Mouse (Mus musculus): Measurements from ENCODE around the gene D930048N14Rik. TPM values are rescaled to one million over a fixed set of nuclear protein-coding genes. Genes with fewer than 3 reads are reported as not detected.

D930048N14Rik gene
- polyA plus RNA-seq, 1 experiment from 2014 or later = 0.34 TPM

DNA sequence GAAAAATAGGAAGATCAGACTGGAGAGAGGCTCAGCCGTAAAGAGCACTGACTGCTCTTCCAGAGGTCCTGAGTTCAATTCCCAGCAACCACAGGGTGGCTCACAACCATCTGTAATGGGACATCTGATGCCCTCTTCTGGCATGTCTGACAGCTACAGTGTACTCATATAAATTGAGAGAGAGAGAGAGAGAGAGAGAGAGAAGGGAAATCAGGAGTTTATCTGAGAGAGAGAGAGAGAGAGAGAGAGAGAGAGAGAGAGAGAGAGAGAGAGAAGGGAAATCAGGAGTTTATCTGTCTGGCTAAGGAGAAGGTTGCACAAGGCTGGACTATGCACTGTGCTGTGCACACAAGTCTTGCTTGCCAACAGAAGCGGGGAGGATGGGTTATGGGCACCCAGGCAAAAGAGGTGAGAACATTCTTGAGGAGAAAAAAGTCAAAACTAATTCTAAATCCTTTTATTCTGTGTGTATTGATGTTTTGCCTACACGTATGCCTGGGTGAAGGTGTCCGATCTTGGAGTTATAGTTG, 2.2 kb downstream of the D930048N14Rik start:
- no peak overlapping the region for H3K27ac ChIP-seq (ENCODE audit: low read depth)
- H3K4me3 ChIP-seq (ENCODE audit: low read depth, low read length) = no peak overlapping the region
- peaks cover 11% of the 10 kb centered on the region for H3K27me3 ChIP-seq (ENCODE audit: insufficient read depth, low read length)

DNA sequence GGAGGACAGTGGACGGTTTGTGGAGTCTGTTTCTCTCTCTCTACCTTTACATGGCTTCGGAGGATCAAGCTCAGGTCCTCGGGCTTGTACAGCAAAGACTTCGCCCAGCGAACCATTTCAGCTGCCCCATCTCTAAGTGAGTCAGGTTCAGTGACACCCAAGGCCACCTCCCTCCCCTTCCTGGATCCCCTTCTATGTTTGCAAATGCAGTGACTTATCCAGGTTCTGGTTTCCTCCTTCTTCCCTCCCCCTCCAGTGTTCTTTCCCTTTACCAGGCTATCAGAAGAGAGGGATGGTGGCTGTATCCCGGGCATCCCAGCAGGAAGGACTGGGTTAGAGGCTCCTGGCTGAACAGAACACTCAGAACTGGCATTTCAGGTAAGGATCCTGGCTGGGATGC, 3.0 kb downstream of the D930048N14Rik start:
- DNase-seq = no peak
- ATAC-seq = no peak
- Histone ChIP-seq H3K27me3 (ENCODE audit: insufficient read depth, low read length) (peaks cover 11% of the 10 kb centered on the region), H3K4me3 (ENCODE audit: low read depth, low read length) (no peak overlapping the region), H3K4me1 (ENCODE audit: insufficient read depth) (peaks cover 30% of the 10 kb centered on the region), H3K36me3 (replicated peaks; ENCODE audit: insufficient read depth, low read length) (no peaks in the 10 kb centered on the region), H3K27ac (ENCODE audit: low read depth) (no peak overlapping the region), H3K9me3 (ENCODE audit: low read length) (no peaks in the 10 kb centered on the region), H3K4me2 (ENCODE audit: low read depth, low read length) (no peak overlapping the region), H3K9ac (replicated peaks) (no peak overlapping the region)
- TF ChIP-seq CTCF (IDR thresholded peaks at IDR 0.05; ENCODE audit: low read depth) (no peak), EP300 (IDR thresholded peaks at IDR 0.05; ENCODE audit: low read depth) (no peak)
- 81% methylated on average over 6 of the region's 6 CpGs for WGBS (ENCODE audit: insufficient replicate concordance)

More for the DNA sequence above, 2.2 kb downstream of the D930048N14Rik start:
- 72% methylated on average over 4 of the region's 4 CpGs for WGBS (ENCODE audit: insufficient replicate concordance)
- Histone ChIP-seq H3K9me3 (ENCODE audit: low read length) (no peaks in the 10 kb centered on the region), H3K9ac (replicated peaks) (no peak overlapping the region), H3K36me3 (replicated peaks; ENCODE audit: insufficient read depth, low read length) (no peaks in the 10 kb centered on the region), H3K4me2 (ENCODE audit: low read depth, low read length) (no peak overlapping the region), H3K4me1 (ENCODE audit: insufficient read depth) (peaks cover 23% of the 10 kb centered on the region)
- peak; percentile 53 for DNase-seq
- ATAC-seq = peak; percentile 65
- 0 out of 2 replicates have a peak, but pooled peaks have one; percentile 11 for TF ChIP-seq CTCF (IDR thresholded peaks at IDR 0.05; ENCODE audit: low read depth)
- no peak for TF ChIP-seq EP300 (IDR thresholded peaks at IDR 0.05; ENCODE audit: low read depth)

DNA sequence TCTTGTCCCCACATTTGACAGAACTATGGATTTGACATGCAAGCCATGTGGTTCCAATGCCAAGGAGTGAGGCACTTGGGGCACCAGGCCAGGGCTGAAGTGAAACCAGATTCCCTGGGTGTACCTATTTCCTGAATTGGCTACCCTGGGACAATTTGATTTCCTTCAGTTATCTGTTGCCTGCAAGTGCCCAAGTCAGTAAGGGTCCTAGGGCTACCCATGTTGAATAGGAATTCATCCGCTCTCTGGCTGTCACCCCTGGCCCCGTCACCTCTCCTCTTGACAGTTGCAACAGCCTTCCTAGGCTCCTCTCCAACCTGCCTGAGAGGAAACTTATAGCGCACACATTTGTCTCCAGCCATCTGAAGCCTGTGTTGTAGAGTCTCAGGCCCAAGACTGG, 4.1 kb downstream of the D930048N14Rik start:
- no peak for ATAC-seq
- 76% methylated on average over 3 of the region's 3 CpGs for WGBS (ENCODE audit: insufficient replicate concordance)

DNA sequence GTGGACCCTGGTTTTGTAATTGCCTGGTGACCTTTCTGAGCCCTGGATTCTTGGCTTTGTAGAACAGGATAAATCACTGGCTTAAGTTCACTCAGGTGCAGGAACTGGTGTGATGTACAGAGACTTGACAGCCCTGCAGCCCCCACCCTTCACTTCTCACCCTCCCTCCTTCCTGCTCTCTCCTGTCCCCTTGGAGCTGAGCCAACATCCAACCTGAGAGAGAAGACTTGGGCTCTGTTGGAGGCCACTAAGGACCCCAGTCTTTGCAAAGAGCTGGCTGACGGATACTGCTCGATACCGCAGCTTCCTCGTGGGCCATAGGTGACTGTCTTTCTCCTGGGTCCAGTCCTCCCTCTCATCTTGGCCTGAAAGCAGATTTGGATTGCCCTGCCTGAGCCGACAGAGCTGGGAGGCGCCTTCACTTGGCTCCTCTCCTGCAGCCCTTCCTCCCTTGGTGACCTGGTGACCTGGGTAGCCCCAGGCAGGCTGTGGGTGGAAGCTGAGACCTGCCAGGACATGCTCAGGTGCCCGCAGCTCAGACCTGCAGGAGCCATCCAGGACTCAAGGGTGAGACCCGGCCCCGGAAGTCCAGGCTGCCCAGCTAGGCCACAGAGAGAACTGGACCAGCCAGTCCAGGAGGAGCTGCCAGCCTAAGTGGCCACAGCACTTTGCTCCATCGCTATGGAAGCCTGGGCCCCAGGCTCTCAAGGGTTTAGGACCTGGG, 6.2 kb downstream of the D930048N14Rik start:
- 74% methylated on average over 10 of the region's 10 CpGs for WGBS (ENCODE audit: insufficient replicate concordance)
- no peak overlapping the region for H3K27ac ChIP-seq (ENCODE audit: low read depth)
- H3K4me2 ChIP-seq (ENCODE audit: low read depth, low read length) = no peak overlapping the region
- H3K9me3 ChIP-seq (ENCODE audit: low read length) = no peaks in the 10 kb centered on the region
- no peak for TF ChIP-seq CTCF (IDR thresholded peaks at IDR 0.05; ENCODE audit: low read depth)
- no peak for TF ChIP-seq EP300 (IDR thresholded peaks at IDR 0.05; ENCODE audit: low read depth)
- H3K4me1 ChIP-seq (ENCODE audit: insufficient read depth) = peaks cover 18% of the 10 kb centered on the region
- H3K4me3 ChIP-seq (ENCODE audit: low read depth, low read length) = no peak overlapping the region
- no peaks in the 10 kb centered on the region for H3K36me3 ChIP-seq (replicated peaks; ENCODE audit: insufficient read depth, low read length)
- no peak overlapping the region for H3K9ac ChIP-seq (replicated peaks)
- DNase-seq (no peak), ATAC-seq (no peak)
- H3K27me3 ChIP-seq (ENCODE audit: insufficient read depth, low read length) = no peaks in the 10 kb centered on the region

More for the DNA sequence above, 4.1 kb downstream of the D930048N14Rik start:
- no peaks in the 10 kb centered on the region for H3K9me3 ChIP-seq (ENCODE audit: low read length)
- H3K4me1 ChIP-seq (ENCODE audit: insufficient read depth) = peaks cover 24% of the 10 kb centered on the region
- no peak for DNase-seq
- TF ChIP-seq EP300 (IDR thresholded peaks at IDR 0.05; ENCODE audit: low read depth) (no peak), CTCF (IDR thresholded peaks at IDR 0.05; ENCODE audit: low read depth) (no peak)
- no peak overlapping the region for H3K27ac ChIP-seq (ENCODE audit: low read depth)
- H3K36me3 ChIP-seq (replicated peaks; ENCODE audit: insufficient read depth, low read length) = no peaks in the 10 kb centered on the region
- no peak overlapping the region for H3K9ac ChIP-seq (replicated peaks)
- peaks cover 3% of the 10 kb centered on the region; the same call in 1 of the 2 replicates for H3K27me3 ChIP-seq (ENCODE audit: insufficient read depth, low read length)
- H3K4me2 ChIP-seq (ENCODE audit: low read depth, low read length) = no peak overlapping the region
- no peak overlapping the region for H3K4me3 ChIP-seq (ENCODE audit: low read depth, low read length)

DNA sequence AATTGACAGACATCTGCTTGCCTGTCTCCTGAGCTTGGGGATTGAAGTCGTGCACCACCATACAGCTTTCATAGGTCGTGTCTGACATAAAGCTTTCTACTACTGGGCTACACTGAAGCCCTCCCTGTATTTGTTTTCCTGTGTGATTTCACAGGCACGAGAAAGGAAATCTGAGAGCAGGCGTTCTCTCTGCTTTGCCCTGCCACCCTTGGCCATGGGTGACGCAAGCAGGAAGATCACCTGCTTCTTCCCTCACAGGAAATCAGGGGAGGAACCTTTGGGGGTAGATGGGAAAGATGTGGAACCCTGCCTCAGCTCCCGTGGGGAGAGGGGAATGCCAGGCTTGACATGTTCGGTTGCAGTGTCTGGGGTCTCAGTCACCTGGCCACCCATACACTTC, 7.5 kb downstream of the D930048N14Rik start:
- 34% methylated on average over 7 of the region's 7 CpGs for WGBS (ENCODE audit: insufficient replicate concordance)
- DNase-seq (no peak), ATAC-seq (peak; percentile 16)
- Histone ChIP-seq H3K4me1 (ENCODE audit: insufficient read depth) (peaks cover 18% of the 10 kb centered on the region), H3K27ac (ENCODE audit: low read depth) (peak overlapping the region; percentile 6; the same call in 1 of the 2 replicates), H3K9me3 (ENCODE audit: low read length) (no peaks in the 10 kb centered on the region), H3K36me3 (replicated peaks; ENCODE audit: insufficient read depth, low read length) (no peaks in the 10 kb centered on the region), H3K9ac (replicated peaks) (no peak overlapping the region), H3K27me3 (ENCODE audit: insufficient read depth, low read length) (no peaks in the 10 kb centered on the region), H3K4me3 (ENCODE audit: low read depth, low read length) (no peak overlapping the region), H3K4me2 (ENCODE audit: low read depth, low read length) (no peak overlapping the region)
- TF ChIP-seq EP300 (IDR thresholded peaks at IDR 0.05; ENCODE audit: low read depth) (no peak), CTCF (IDR thresholded peaks at IDR 0.05; ENCODE audit: low read depth) (no peak)

DNA sequence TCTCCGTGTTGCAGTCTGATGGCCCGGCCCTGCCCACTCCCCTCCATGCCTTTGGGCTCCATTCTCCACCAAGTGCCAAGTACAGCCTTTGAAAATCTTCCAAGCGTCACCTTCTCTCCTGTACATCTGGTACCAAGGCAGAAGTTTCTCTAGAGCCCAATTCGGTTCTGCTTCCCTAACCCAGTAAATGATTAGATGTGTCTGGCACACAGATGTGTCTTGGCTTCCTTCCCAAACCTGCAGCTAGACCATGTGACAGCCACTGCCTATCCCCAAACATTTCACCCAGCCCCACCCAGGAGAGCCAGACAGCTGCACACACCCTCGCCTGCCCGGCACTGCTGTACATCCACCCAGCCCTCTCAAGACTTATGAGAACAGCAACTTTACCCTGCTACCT, 8.0 kb downstream of the D930048N14Rik start:
- Histone ChIP-seq H3K36me3 (replicated peaks; ENCODE audit: insufficient read depth, low read length) (no peaks in the 10 kb centered on the region), H3K4me3 (ENCODE audit: low read depth, low read length) (no peak overlapping the region), H3K27me3 (ENCODE audit: insufficient read depth, low read length) (no peaks in the 10 kb centered on the region), H3K9ac (replicated peaks) (no peak overlapping the region; the same call in 1 of the 2 replicates), H3K4me1 (ENCODE audit: insufficient read depth) (peaks cover 18% of the 10 kb centered on the region), H3K27ac (ENCODE audit: low read depth) (peak overlapping the region; percentile 6; the same call in 1 of the 2 replicates), H3K9me3 (ENCODE audit: low read length) (no peaks in the 10 kb centered on the region), H3K4me2 (ENCODE audit: low read depth, low read length) (no peak overlapping the region)
- 47% methylated on average over 6 of the region's 6 CpGs for WGBS (ENCODE audit: insufficient replicate concordance)
- TF ChIP-seq CTCF (IDR thresholded peaks at IDR 0.05; ENCODE audit: low read depth) (no peak), EP300 (IDR thresholded peaks at IDR 0.05; ENCODE audit: low read depth) (no peak)
- ATAC-seq (peak; percentile 94), DNase-seq (peak; percentile 71)

Measured in liver, postnatal 0 days (tissue).